Mouse (Mus musculus) heart, postnatal 10 days (tissue): ENCODE measurements around the gene Atf7ip. TPM values are rescaled to one million over a fixed set of nuclear protein-coding genes. Genes with fewer than 3 reads are reported as not detected.
"Not testable (repeated sequence)": the region's sequence is repeated elsewhere in the genome, so short reads cannot be mapped to it uniquely, and the experiment has no call there.

Experiments
- DNase-seq, 2 experiments: peaks; one replicate each; pipeline ENCODE4 v3.0.0; 2021
- intact Hi-C: fragments of 180-260 bp; cut with DNase I; formaldehyde crosslinking; loops from one replicate; pipeline ENCODE4 v1.15.1; 2025
- total RNA-seq, 2 experiments: library from RNA; stranded (reverse); gene quantifications; 2 replicates each; pipeline ENCODE4 v1.2.3; 2021

Gene Atf7ip
- 100 to 1,000 TPM in 1 of 2 experiments, 10 to 100 TPM in 1; 93.8 to 103 TPM for total RNA-seq

- intact Hi-C loops, DNase-seq: not testable (repeated sequence)
These were observed at the start of gene Atf7ip for GRCm38 (mm10) chr6:136505867-136506266. Gene Atf7ip (plus strand): TSS chr6:136506167.

GRCm38 (mm10) chr6:136456302-136456701, 49.7 kb upstream of the Atf7ip start:
- DNase-seq, result no peak
- intact Hi-C loops, result no loop called here

GRCm38 (mm10) chr6:136459156-136459555, 46.8 kb upstream of the Atf7ip start:
- intact Hi-C loops, result no loop called here
- no peak for DNase-seq

- intact Hi-C loops, result no loop called here
- no peak for DNase-seq
These were observed 42.5 kb upstream of the Atf7ip start for GRCm38 (mm10) chr6:136463491-136463890.

GRCm38 (mm10) chr6:136464121-136464621, 41.8 kb upstream of the Atf7ip start:
- intact Hi-C loops, result loop anchor here (2.0 kb wide), 1 partner anchor 41 kb away; no protein-coding TSS in a partner anchor
- DNase-seq, result peak; percentile 28 to 41

- intact Hi-C loops, result loop anchor here (2.0 kb wide), 1 partner anchor 42 kb away; no protein-coding TSS in a partner anchor
- no peak for DNase-seq
These were observed 40.9 kb upstream of the Atf7ip start for GRCm38 (mm10) chr6:136465021-136465420.

GRCm38 (mm10) chr6:136465959-136466381, 40.0 kb upstream of the Atf7ip start:
- intact Hi-C loops, result loop anchor here (1.0 to 2.0 kb wide), 3 partner anchors 43 to 89 kb away; no protein-coding TSS in a partner anchor
- DNase-seq, result peak; percentile 74 to 81

GRCm38 (mm10) chr6:136466956-136467750, 38.8 kb upstream of the Atf7ip start:
- intact Hi-C loops, result loop anchor here (1.0 kb wide), 2 partner anchors 51 to 88 kb away; no protein-coding TSS in a partner anchor
- DNase-seq, result peak; percentile 91 to 94

GRCm38 (mm10) chr6:136467837-136468236, 38.1 kb upstream of the Atf7ip start:
- DNase-seq, result peak; percentile 37 to 47
- intact Hi-C loops, result loop anchor here (1.0 kb wide), 1 partner anchor 64 kb away; no protein-coding TSS in a partner anchor

- intact Hi-C loops, result loop anchor here (1.0 kb wide), 1 partner anchor 64 kb away; no protein-coding TSS in a partner anchor
- DNase-seq, result peak; percentile 97 to 98
These were observed 37.5 kb upstream of the Atf7ip start for GRCm38 (mm10) chr6:136468401-136468912.

GRCm38 (mm10) chr6:136468974-136469792, 36.8 kb upstream of the Atf7ip start:
- intact Hi-C loops, result loop anchor here (1.0 kb wide), 1 partner anchor 63 kb away; no protein-coding TSS in a partner anchor
- no peak for DNase-seq

GRCm38 (mm10) chr6:136469807-136470206, 36.2 kb upstream of the Atf7ip start:
- intact Hi-C loops, result no loop called here
- DNase-seq, result no peak

- intact Hi-C loops, result no loop called here
- peak; percentile 85 to 92 for DNase-seq
These were observed 35.4 kb upstream of the Atf7ip start for GRCm38 (mm10) chr6:136470321-136471230.

GRCm38 (mm10) chr6:136471601-136472000, 34.4 kb upstream of the Atf7ip start:
- peak in 1 of 2 experiments; percentile 24 for DNase-seq
- intact Hi-C loops, result no loop called here

GRCm38 (mm10) chr6:136472779-136473178, 33.2 kb upstream of the Atf7ip start:
- DNase-seq, result no peak
- intact Hi-C loops, result no loop called here

GRCm38 (mm10) chr6:136473472-136474129, 32.4 kb upstream of the Atf7ip start:
- intact Hi-C loops, result no loop called here

GRCm38 (mm10) chr6:136475171-136475860, 30.7 kb upstream of the Atf7ip start:
- no peak for DNase-seq
- intact Hi-C loops, result no loop called here

More at GRCm38 (mm10) chr6:136473472-136474129, 32.4 kb upstream of the Atf7ip start:
- no peak for DNase-seq

GRCm38 (mm10) chr6:136477878-136478277, 28.1 kb upstream of the Atf7ip start:
- no peak for DNase-seq
- intact Hi-C loops, result no loop called here
